Mouse (Mus musculus) ovary, adult 10 weeks (tissue): ENCODE measurements around the gene Rab1a. TPM values are rescaled to one million over a fixed set of nuclear protein-coding genes. Genes with fewer than 3 reads are reported as not detected.

ENCODE experiments used
- polyA plus RNA-seq: library from polyadenylated mRNA; stranded (reverse); fragments of 350-450 nt; fragmentation: Illumina TruSeq; extraction: RNeasy Lipid Tissue Mini Kit (QIAGEN cat#74804); gene quantifications from one replicate; pipeline ENCODE4 v1.2.3, GENCODE M21; 2014

The Rab1a gene
- polyA plus RNA-seq = 648 TPM

GRCm38 (mm10) chr11:20200713-20201575 is at the start of gene Rab1a:
Rab1a (plus strand) TSS chr11:20201432.

DNA sequence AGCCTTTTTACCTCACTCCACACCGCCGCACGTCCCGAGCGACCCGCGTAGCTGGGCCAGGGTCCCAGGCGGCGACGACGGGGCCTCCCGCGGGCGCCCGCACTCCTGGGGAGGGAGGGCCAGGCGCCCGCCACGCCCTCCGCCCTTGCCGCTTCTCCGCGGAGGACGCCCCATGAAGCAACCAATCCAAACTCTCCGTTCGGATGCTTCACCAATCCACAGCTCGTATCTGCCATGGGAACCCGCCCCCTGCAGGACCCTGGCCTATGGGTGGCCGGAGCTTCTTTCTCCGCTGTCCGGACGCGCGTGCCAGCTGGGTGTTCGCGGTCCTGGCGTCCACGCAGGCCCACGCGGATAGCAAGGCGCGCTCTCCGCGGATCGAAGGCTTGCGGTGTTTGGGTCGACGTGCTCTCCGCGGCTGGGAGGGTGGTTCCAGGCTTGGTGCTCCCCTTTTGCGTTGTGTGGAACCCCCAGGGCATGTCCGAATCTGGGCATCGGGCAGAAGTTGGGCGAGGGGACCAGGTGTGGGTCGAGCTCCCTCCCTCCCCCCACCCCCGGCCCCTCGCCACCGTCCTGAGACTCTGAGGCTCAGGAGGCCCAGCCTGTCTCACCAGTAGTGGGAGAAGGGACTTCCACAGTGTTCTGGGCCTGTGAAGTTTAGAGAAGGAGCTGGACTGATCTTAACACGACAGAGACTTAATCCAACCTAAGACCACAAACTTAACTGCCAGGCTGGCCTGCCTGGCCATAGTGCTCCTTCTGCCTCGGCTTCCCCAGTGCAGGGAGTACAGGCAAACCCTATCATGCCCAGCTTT is 48.3 kb downstream of the Rab1a start, which contains the start of gene Cep68:
Cep68 (minus strand) TSS at position 134 of the 815 bp plus-strand sequence.

Other genes with a start within 250 kb of the Rab1a start
- 278 TPM for gene Actr2, start 88.5 kb upstream of the Rab1a start, polyA plus RNA-seq
- gene Cep68, start 48.0 kb downstream of the Rab1a start, polyA plus RNA-seq = 50.3 TPM
- gene Slc1a4, start 131.3 kb downstream of the Rab1a start, polyA plus RNA-seq = 3.2 TPM